Mouse (Mus musculus): ENCODE measurements around the gene Fanca.

- no peak for TF ChIP-seq CTCF (IDR thresholded peaks at IDR 0.05; ENCODE audit: control insufficient read depth, insufficient read depth, insufficient read length)
- no peak for TF ChIP-seq MAX (IDR thresholded peaks at IDR 0.05)
Measured at GRCm38 (mm10) chr8:123287362-123287761, 31.0 kb downstream of the Fanca start.
